Mouse (Mus musculus): ENCODE results near the gene Cep131. TPM values are rescaled to one million over a fixed set of nuclear protein-coding genes. Genes with fewer than 3 reads are reported as not detected.

Gene Cep131
- polyA plus RNA-seq, 1 experiment = 10.8 TPM

DNA sequence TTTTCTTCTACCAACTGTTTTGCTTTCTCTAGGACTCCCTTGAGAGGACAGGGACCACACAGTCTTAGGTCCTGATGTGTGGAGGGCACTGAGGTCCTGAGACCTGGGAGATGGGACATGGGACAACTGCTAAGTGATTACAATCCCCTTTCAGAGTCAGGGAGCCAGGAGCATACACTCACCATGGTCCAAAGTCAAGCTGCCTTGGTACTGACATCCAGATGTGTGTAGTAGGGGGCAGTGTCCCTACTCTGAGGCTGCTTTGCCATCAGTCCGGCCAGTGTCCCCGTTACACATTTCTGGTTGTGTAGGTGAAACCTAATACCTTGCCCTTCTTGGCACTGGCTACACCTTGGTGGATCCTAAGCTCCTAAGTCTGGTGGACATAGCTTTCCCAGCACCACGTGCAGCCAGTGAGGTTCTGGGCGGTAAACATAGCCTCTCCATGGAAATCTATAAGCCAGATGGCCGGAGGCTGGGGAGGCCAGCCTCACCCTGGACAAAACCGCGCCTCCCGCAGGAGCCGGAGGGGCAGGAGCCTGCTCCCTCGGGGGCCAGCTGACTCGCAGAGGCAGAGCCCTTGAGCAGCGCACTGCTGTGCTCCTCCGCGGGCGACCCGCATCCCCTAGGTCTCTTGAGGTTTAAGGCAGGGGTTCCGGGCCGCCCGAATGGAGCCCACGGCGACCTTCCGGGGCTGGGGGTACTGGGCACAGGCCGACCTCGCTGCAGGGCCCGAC is 568 bp downstream of the Cep131 start:
- DNase-seq = no peak
- H3K4me3 ChIP-seq (ENCODE audit: control insufficient read depth, insufficient read depth, low read length) = peak overlapping the region; percentile 84
- H3K4me1 ChIP-seq (replicated peaks; ENCODE audit: control insufficient read depth, insufficient read depth, low read length) = peaks cover 10% of the 10 kb centered on the region
- 1% methylated on average over 25 of the region's 25 CpGs for WGBS
- H3K27ac ChIP-seq (ENCODE audit: control insufficient read depth, insufficient read depth, low read length) = no peak overlapping the region
- H3K27me3 ChIP-seq (ENCODE audit: control insufficient read depth, insufficient read depth, low read length) = no peaks in the 10 kb centered on the region
- TF ChIP-seq CTCF (IDR thresholded peaks at IDR 0.05; ENCODE audit: borderline replicate concordance, control insufficient read depth, extremely low read depth, insufficient read depth, low read length, poor library complexity) (no peak), POLR2A (IDR thresholded peaks at IDR 0.05; ENCODE audit: control insufficient read depth, extremely low read depth, insufficient read depth, low read length, poor library complexity) (no peak)
- no peaks in the 10 kb centered on the region for H3K36me3 ChIP-seq (ENCODE audit: control insufficient read depth, insufficient read depth, low read length)

DNA sequence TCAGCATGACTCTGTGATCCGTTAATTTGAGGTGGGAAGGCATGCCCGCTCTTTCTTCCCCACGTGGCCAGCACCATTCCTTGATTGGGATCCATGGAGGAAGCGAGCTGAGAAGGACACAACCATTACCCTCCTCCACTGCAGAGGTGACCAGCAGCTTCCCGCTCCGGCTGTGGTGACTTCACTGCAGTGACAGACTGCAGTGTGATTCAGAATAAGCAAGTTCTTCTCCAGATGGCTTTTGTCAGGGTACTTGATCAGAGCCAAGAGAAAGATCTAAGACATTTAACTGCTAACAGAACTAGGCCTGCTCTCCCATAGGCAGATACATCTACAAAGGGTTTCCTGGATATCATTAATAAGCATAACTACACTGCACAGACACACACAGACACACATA is 6.3 kb downstream of the Cep131 start:
- no peak overlapping the region for H3K4me3 ChIP-seq (ENCODE audit: control insufficient read depth, insufficient read depth, low read length)
- WGBS = 98% methylated on average over 6 of the region's 6 CpGs
- no peaks in the 10 kb centered on the region for H3K27me3 ChIP-seq (ENCODE audit: control insufficient read depth, insufficient read depth, low read length)
- no peak for DNase-seq
- no peaks in the 10 kb centered on the region for H3K36me3 ChIP-seq (ENCODE audit: control insufficient read depth, insufficient read depth, low read length)
- TF ChIP-seq POLR2A (IDR thresholded peaks at IDR 0.05; ENCODE audit: control insufficient read depth, extremely low read depth, insufficient read depth, low read length, poor library complexity) = no peak
- no peak for TF ChIP-seq CTCF (IDR thresholded peaks at IDR 0.05; ENCODE audit: borderline replicate concordance, control insufficient read depth, extremely low read depth, insufficient read depth, low read length, poor library complexity)
- H3K4me1 ChIP-seq (replicated peaks; ENCODE audit: control insufficient read depth, insufficient read depth, low read length) = no peaks in the 10 kb centered on the region
- H3K27ac ChIP-seq (ENCODE audit: control insufficient read depth, insufficient read depth, low read length) = no peak overlapping the region

DNA sequence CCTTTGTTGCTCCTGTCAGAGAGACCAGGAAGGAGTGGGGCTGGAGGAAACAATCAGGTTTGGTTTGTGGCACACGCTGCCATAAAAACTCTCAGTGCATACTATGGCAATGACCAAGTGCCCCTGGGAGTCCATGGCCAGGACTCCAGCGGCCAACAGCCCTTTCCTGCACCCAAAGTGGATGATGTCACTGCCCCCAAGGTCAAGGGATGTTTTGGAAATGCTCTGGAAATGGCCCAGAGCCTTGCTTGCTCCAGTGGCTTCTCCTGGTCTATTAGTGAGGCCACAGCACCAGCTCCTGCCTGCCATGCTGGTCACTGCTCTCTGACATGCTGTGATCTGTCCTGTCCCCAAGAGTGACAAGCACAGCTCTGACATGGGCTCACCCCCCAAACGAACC is 10.4 kb downstream of the Cep131 start:
- Histone ChIP-seq H3K27ac (ENCODE audit: control insufficient read depth, insufficient read depth, low read length) (no peak overlapping the region), H3K27me3 (ENCODE audit: control insufficient read depth, insufficient read depth, low read length) (no peaks in the 10 kb centered on the region), H3K4me1 (replicated peaks; ENCODE audit: control insufficient read depth, insufficient read depth, low read length) (no peaks in the 10 kb centered on the region), H3K4me3 (ENCODE audit: control insufficient read depth, insufficient read depth, low read length) (no peak overlapping the region), H3K36me3 (ENCODE audit: control insufficient read depth, insufficient read depth, low read length) (no peaks in the 10 kb centered on the region)
- DNase-seq = no peak
- WGBS = 85% methylated on average over 3 of the region's 3 CpGs
- TF ChIP-seq CTCF (IDR thresholded peaks at IDR 0.05; ENCODE audit: borderline replicate concordance, control insufficient read depth, extremely low read depth, insufficient read depth, low read length, poor library complexity) = no peak
- TF ChIP-seq POLR2A (IDR thresholded peaks at IDR 0.05; ENCODE audit: control insufficient read depth, extremely low read depth, insufficient read depth, low read length, poor library complexity) = no peak

DNA sequence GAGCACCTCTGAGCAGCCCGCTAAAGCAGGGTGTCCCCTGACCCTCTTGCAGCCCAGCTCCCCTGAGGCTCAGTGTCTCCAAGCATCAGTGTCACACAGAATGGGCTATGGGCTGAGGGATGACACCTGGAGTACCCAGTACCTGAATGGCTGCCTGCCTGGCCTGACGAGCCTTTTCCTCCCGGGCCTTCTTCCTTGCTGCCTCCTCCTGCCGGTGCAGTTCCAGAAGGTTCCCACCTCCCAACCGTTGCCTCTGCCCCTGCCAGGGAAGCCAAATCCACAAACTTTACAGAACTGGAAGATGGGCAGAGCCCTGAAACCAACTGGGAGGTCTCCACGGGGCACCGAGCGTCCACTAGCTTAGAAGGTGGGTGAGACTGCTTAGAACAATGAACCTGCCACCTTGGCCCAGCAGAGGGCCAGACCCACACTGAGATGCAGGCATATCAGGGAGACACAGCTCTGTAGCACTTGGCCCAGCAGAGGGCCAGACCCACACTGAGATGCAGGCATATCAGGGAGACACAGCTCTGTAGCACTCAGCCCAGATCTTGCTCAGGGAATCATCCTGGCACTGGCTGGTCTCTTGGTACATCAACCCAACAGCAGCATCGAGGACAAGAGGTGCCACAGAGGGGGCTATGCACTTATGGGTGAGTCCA is 13.5 kb downstream of the Cep131 start:
- Histone ChIP-seq H3K27ac (ENCODE audit: control insufficient read depth, insufficient read depth, low read length) (no peak overlapping the region), H3K36me3 (ENCODE audit: control insufficient read depth, insufficient read depth, low read length) (no peaks in the 10 kb centered on the region), H3K27me3 (ENCODE audit: control insufficient read depth, insufficient read depth, low read length) (no peaks in the 10 kb centered on the region), H3K4me3 (ENCODE audit: control insufficient read depth, insufficient read depth, low read length) (no peak overlapping the region), H3K4me1 (replicated peaks; ENCODE audit: control insufficient read depth, insufficient read depth, low read length) (no peaks in the 10 kb centered on the region)
- 96% methylated on average over 9 of the region's 9 CpGs for WGBS
- DNase-seq = no peak
- TF ChIP-seq POLR2A (IDR thresholded peaks at IDR 0.05; ENCODE audit: control insufficient read depth, extremely low read depth, insufficient read depth, low read length, poor library complexity) (no peak), CTCF (IDR thresholded peaks at IDR 0.05; ENCODE audit: borderline replicate concordance, control insufficient read depth, extremely low read depth, insufficient read depth, low read length, poor library complexity) (no peak)

DNA sequence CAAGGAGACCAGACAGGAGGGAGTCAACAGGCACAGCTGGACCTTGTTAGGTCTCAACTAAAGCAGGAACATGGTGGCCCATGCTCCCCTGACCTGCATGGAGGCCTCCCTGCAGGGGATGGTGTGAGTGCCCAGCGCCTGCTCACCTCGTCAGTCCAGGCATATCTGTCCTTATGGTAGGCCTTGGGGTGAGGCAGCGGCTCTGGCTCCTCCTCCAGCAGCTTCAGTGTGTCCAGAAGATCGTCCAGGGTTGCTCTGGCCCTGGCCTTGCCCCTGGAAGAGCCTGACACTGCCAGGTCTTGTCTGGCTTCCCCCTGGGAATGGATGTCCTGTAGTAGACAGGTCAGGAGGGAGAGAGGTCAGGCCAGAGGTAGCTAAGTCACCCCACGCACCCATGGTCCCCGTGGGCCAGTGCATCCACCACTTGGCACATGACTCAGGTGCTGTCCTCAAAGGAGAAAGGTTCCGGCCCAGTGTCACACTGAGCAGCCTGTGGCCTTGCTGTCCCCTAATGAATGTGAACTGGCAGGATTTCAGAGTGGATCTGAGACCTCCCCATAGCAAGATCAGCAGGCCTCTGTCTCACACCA is 14.8 kb downstream of the Cep131 start:
- no peaks in the 10 kb centered on the region for H3K4me1 ChIP-seq (replicated peaks; ENCODE audit: control insufficient read depth, insufficient read depth, low read length)
- H3K27ac ChIP-seq (ENCODE audit: control insufficient read depth, insufficient read depth, low read length) = no peak overlapping the region
- H3K27me3 ChIP-seq (ENCODE audit: control insufficient read depth, insufficient read depth, low read length) = no peaks in the 10 kb centered on the region
- H3K4me3 ChIP-seq (ENCODE audit: control insufficient read depth, insufficient read depth, low read length) = no peak overlapping the region
- DNase-seq = no peak
- 94% methylated on average over 7 of the region's 7 CpGs for WGBS
- no peaks in the 10 kb centered on the region for H3K36me3 ChIP-seq (ENCODE audit: control insufficient read depth, insufficient read depth, low read length)
- TF ChIP-seq CTCF (IDR thresholded peaks at IDR 0.05; ENCODE audit: borderline replicate concordance, control insufficient read depth, extremely low read depth, insufficient read depth, low read length, poor library complexity) (no peak), POLR2A (IDR thresholded peaks at IDR 0.05; ENCODE audit: control insufficient read depth, extremely low read depth, insufficient read depth, low read length, poor library complexity) (no peak)

DNA sequence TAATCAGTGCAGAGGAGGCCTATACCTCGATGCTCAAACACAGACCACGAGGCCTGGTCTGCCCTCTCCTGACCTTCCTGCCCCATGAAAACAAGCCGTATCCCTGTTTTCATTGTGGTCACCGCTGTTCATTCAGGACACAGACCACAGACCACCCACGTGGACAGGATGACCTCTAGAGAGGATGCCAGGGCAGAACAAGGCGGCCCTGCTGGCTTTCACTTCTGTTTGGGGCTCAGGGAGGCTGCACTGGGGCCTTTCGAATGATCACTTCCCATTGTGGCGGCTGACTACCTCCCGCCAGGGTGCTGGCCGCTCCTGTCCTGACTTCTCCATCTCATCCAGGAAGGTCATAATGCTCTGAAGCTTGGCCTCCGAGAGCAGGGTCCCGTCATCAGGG is 15.6 kb downstream of the Cep131 start:
- no peak for DNase-seq
- Histone ChIP-seq H3K36me3 (ENCODE audit: control insufficient read depth, insufficient read depth, low read length) (no peaks in the 10 kb centered on the region), H3K27me3 (ENCODE audit: control insufficient read depth, insufficient read depth, low read length) (no peaks in the 10 kb centered on the region), H3K4me1 (replicated peaks; ENCODE audit: control insufficient read depth, insufficient read depth, low read length) (no peaks in the 10 kb centered on the region), H3K4me3 (ENCODE audit: control insufficient read depth, insufficient read depth, low read length) (no peak overlapping the region), H3K27ac (ENCODE audit: control insufficient read depth, insufficient read depth, low read length) (no peak overlapping the region)
- TF ChIP-seq CTCF (IDR thresholded peaks at IDR 0.05; ENCODE audit: borderline replicate concordance, control insufficient read depth, extremely low read depth, insufficient read depth, low read length, poor library complexity) (no peak), POLR2A (IDR thresholded peaks at IDR 0.05; ENCODE audit: control insufficient read depth, extremely low read depth, insufficient read depth, low read length, poor library complexity) (no peak)
- WGBS = 89% methylated on average over 12 of the region's 12 CpGs
